Mouse (Mus musculus): ENCODE results near the gene Slc38a3. TPM values are rescaled to one million over a fixed set of nuclear protein-coding genes. Genes with fewer than 3 reads are reported as not detected.

The Slc38a3 gene
- polyA plus RNA-seq, 1 experiment = not detected

GRCm38 (mm10) chr9:107703337-107704122 is 34.2 kb upstream of the Slc38a3 start:
- Histone ChIP-seq H3K4me1 (peaks cover 28% of the 10 kb centered on the region), H3K27me3 (replicated peaks) (peaks cover 98% of the 10 kb centered on the region), H3K4me3 (replicated peaks) (no peak overlapping the region), H3K9me3 (no peaks in the 10 kb centered on the region), H3K36me3 (replicated peaks; ENCODE audit: low read length) (no peaks in the 10 kb centered on the region)
- TF ChIP-seq FLI1 (IDR thresholded peaks at IDR 0.05; ENCODE audit: low read length) (no peak), GATA1 (IDR thresholded peaks at IDR 0.05; ENCODE audit: borderline replicate concordance, low read length) (no peak)

GRCm38 (mm10) chr9:107702606-107703185 is 33.4 kb upstream of the Slc38a3 start:
- TF ChIP-seq GATA1 (IDR thresholded peaks at IDR 0.05; ENCODE audit: borderline replicate concordance, low read length) (no peak), FLI1 (IDR thresholded peaks at IDR 0.05; ENCODE audit: low read length) (no peak)
- Histone ChIP-seq H3K27me3 (replicated peaks) (peaks cover 95% of the 10 kb centered on the region), H3K36me3 (replicated peaks; ENCODE audit: low read length) (no peaks in the 10 kb centered on the region), H3K4me3 (replicated peaks) (no peak overlapping the region), H3K4me1 (peaks cover 20% of the 10 kb centered on the region), H3K9me3 (no peaks in the 10 kb centered on the region)

- TF ChIP-seq FLI1 (IDR thresholded peaks at IDR 0.05; ENCODE audit: low read length) = no peak
- TF ChIP-seq GATA1 (IDR thresholded peaks at IDR 0.05; ENCODE audit: borderline replicate concordance, low read length) = no peak
- no peak overlapping the region for H3K4me3 ChIP-seq (replicated peaks)
- H3K27me3 ChIP-seq (replicated peaks) = peaks cover 94% of the 10 kb centered on the region
- H3K4me1 ChIP-seq = peaks cover 9% of the 10 kb centered on the region
- no peaks in the 10 kb centered on the region for H3K9me3 ChIP-seq
- no peaks in the 10 kb centered on the region for H3K36me3 ChIP-seq (replicated peaks; ENCODE audit: low read length)
These were observed 32.3 kb upstream of the Slc38a3 start for GRCm38 (mm10) chr9:107701594-107701993.

GRCm38 (mm10) chr9:107700114-107700571 is 30.8 kb upstream of the Slc38a3 start:
- no peak overlapping the region for H3K4me3 ChIP-seq (replicated peaks)
- no peaks in the 10 kb centered on the region for H3K36me3 ChIP-seq (replicated peaks; ENCODE audit: low read length)
- H3K4me1 ChIP-seq = no peaks in the 10 kb centered on the region
- TF ChIP-seq GATA1 (IDR thresholded peaks at IDR 0.05; ENCODE audit: borderline replicate concordance, low read length) (no peak), FLI1 (IDR thresholded peaks at IDR 0.05; ENCODE audit: low read length) (no peak)
- H3K9me3 ChIP-seq = no peaks in the 10 kb centered on the region
- H3K27me3 ChIP-seq (replicated peaks) = peaks cover 94% of the 10 kb centered on the region

- Histone ChIP-seq H3K9me3 (no peaks in the 10 kb centered on the region), H3K27me3 (replicated peaks) (peaks cover 94% of the 10 kb centered on the region), H3K4me3 (replicated peaks) (no peak overlapping the region), H3K36me3 (replicated peaks; ENCODE audit: low read length) (no peaks in the 10 kb centered on the region), H3K4me1 (peaks cover 3% of the 10 kb centered on the region; the same call in 1 of the 2 replicates)
- no peak for TF ChIP-seq FLI1 (IDR thresholded peaks at IDR 0.05; ENCODE audit: low read length)
- no peak for TF ChIP-seq GATA1 (IDR thresholded peaks at IDR 0.05; ENCODE audit: borderline replicate concordance, low read length)
These were observed 30.1 kb upstream of the Slc38a3 start for GRCm38 (mm10) chr9:107699376-107699980.

GRCm38 (mm10) chr9:107698611-107699190 is 29.4 kb upstream of the Slc38a3 start:
- Histone ChIP-seq H3K4me3 (replicated peaks) (no peak overlapping the region), H3K36me3 (replicated peaks; ENCODE audit: low read length) (no peaks in the 10 kb centered on the region), H3K4me1 (peaks cover 4% of the 10 kb centered on the region; the same call in 1 of the 2 replicates), H3K9me3 (no peaks in the 10 kb centered on the region), H3K27me3 (replicated peaks) (peaks cover 89% of the 10 kb centered on the region)
- no peak for TF ChIP-seq FLI1 (IDR thresholded peaks at IDR 0.05; ENCODE audit: low read length)
- TF ChIP-seq GATA1 (IDR thresholded peaks at IDR 0.05; ENCODE audit: borderline replicate concordance, low read length) = no peak

GRCm38 (mm10) chr9:107697811-107698521 is 28.6 kb upstream of the Slc38a3 start:
- TF ChIP-seq GATA1 (IDR thresholded peaks at IDR 0.05; ENCODE audit: borderline replicate concordance, low read length) (no peak), FLI1 (IDR thresholded peaks at IDR 0.05; ENCODE audit: low read length) (no peak)
- no peaks in the 10 kb centered on the region for H3K36me3 ChIP-seq (replicated peaks; ENCODE audit: low read length)
- no peaks in the 10 kb centered on the region for H3K9me3 ChIP-seq
- no peak overlapping the region for H3K4me3 ChIP-seq (replicated peaks)
- peaks cover 89% of the 10 kb centered on the region for H3K27me3 ChIP-seq (replicated peaks)
- H3K4me1 ChIP-seq = peaks cover 4% of the 10 kb centered on the region; the same call in 1 of the 2 replicates

- Histone ChIP-seq H3K4me3 (replicated peaks) (no peak overlapping the region), H3K36me3 (replicated peaks; ENCODE audit: low read length) (no peaks in the 10 kb centered on the region), H3K4me1 (peaks cover 4% of the 10 kb centered on the region; the same call in 1 of the 2 replicates), H3K9me3 (no peaks in the 10 kb centered on the region), H3K27me3 (replicated peaks) (peaks cover 89% of the 10 kb centered on the region)
- TF ChIP-seq FLI1 (IDR thresholded peaks at IDR 0.05; ENCODE audit: low read length) (no peak), GATA1 (IDR thresholded peaks at IDR 0.05; ENCODE audit: borderline replicate concordance, low read length) (no peak)
These were observed 27.7 kb upstream of the Slc38a3 start for GRCm38 (mm10) chr9:107696845-107697610.

Data from megakaryocyte, embryonic 14.5 days (primary cell).